Mouse (Mus musculus) heart, adult 2 months (tissue): ENCODE results near the gene Gm17606. TPM values are rescaled to one million over a fixed set of nuclear protein-coding genes. Genes with fewer than 3 reads are reported as not detected.

Source experiments
- DNase-seq, 2 experiments: peaks; one replicate each; pipeline ENCODE4 v3.0.0; 2021
- H3K27ac ChIP-seq: fragments of 200-600 bp; 2 replicates; pipeline ENCODE4 v1.8.1; 2022
- H3K27me3 ChIP-seq: fragments of 200-500 bp; 2 replicates; pipeline ENCODE4 v1.6.1; 2012; ENCODE audit warnings: mild to moderate bottlenecking, low read length, inconsistent platforms, mixed read lengths; ENCODE audit not compliant: control insufficient read depth, insufficient read depth
- H3K36me3 ChIP-seq: fragments of 200-500 bp; 2 replicates; pipeline ENCODE4 v1.6.1; 2012; ENCODE audit warnings: low read length, inconsistent platforms; ENCODE audit not compliant: control insufficient read depth, insufficient read depth
- H3K4me1 ChIP-seq: fragments of 200-500 bp; 2 replicates; pipeline ENCODE4 v1.6.1; 2011; ENCODE audit warnings: low read length; ENCODE audit not compliant: control insufficient read depth, insufficient read depth
- H3K4me3 ChIP-seq: fragments of 200-600 bp; 2 replicates; pipeline ENCODE4 v1.8.1; 2022
- H3K79me2 ChIP-seq: fragments of 200-500 bp; replicated peaks from 2 replicates; pipeline ENCODE4 v1.6.1; 2012; ENCODE audit warnings: mild to moderate bottlenecking, inconsistent platforms, low read length, moderate library complexity, mixed read lengths; ENCODE audit not compliant: control insufficient read depth, insufficient read depth
- H3K9ac ChIP-seq: fragments of 200-500 bp; 2 replicates; pipeline ENCODE4 v1.6.1; 2012; ENCODE audit warnings: low read depth, mild to moderate bottlenecking, control low read depth, inconsistent platforms, low read length, mixed read lengths
- CTCF ChIP-seq: fragments of 200-600 bp; IDR thresholded peaks from 2 replicates; pipeline ENCODE4 v1.8.1; 2022; ENCODE audit warnings: antibody characterized with exemption, mild to moderate bottlenecking, moderate library complexity
- EP300 ChIP-seq: fragments of 200-500 bp; IDR thresholded peaks from 2 replicates; pipeline ENCODE4 v1.6.1; 2011; ENCODE audit warnings: low read depth, low read length, control low read depth; ENCODE audit not compliant: insufficient read depth
- POLR2A ChIP-seq: fragments of 200-500 bp; IDR thresholded peaks from 2 replicates; pipeline ENCODE4 v1.6.1; 2011; ENCODE audit warnings: mild to moderate bottlenecking, low read depth, low read length, control low read depth; ENCODE audit not compliant: insufficient read depth
- WGBS: fragments of 180-500 bp; shearing (Covaris S2); methylation state at CpG from one replicate; pipeline ENCODE4 v1.1.7; 2018; 5-methylcytosine and 5-hydroxymethylcytosine counted together
- intact Hi-C: fragments of 180-260 bp; cut with DNase I; formaldehyde crosslinking; loops from one replicate; pipeline ENCODE4 v1.15.1; 2025
- polyA plus RNA-seq: library from polyadenylated mRNA; depleted of rRNA; stranded (reverse); fragments of >200 nt; gene quantifications from 2 replicates; pipeline ENCODE4 v1.2.3, GENCODE M21; 2012
- total RNA-seq, 2 experiments: library from RNA; stranded (reverse); gene quantifications; 2 replicates each; pipeline ENCODE4 v1.2.3; 2021

Gm17606 gene
- total and polyA plus RNA-seq, 3 experiments = not detected

- under 1% methylated on average over 25 of the region's 25 CpGs for WGBS
- Histone ChIP-seq H3K27me3 (no peaks in the 10 kb centered on the region), H3K27ac (peak within 1 kb of the TSS; percentile 72), H3K79me2 (no peaks in the 10 kb centered on the region), H3K9ac (peak within 1 kb of the TSS; percentile 72), H3K4me1 (no peaks in the 10 kb centered on the region; the same call in 1 of the 2 replicates), H3K4me3 (peak within 1 kb of the TSS; percentile 75), H3K36me3 (no peaks in the 10 kb centered on the region)
- intact Hi-C loops = no loop called here
- peak; percentile 88 to 92 for DNase-seq
- peak; percentile 52 for TF ChIP-seq POLR2A
- TF ChIP-seq CTCF = no peak
- TF ChIP-seq EP300 = no peak
Measured at GRCm38 (mm10) chr14:54617897-54618365, 22.8 kb upstream of the Gm17606 start, which contains the start of gene Psmb5. Gene Psmb5 (minus strand): TSS chr14:54618022.

GRCm38 (mm10) chr14:54621133-54621532 lies 19.6 kb upstream of the Gm17606 start, which contains the start of gene Psmb11:
Gene Psmb11 (plus strand): TSS chr14:54621433.
- no peaks in the 10 kb centered on the region for H3K27me3 ChIP-seq
- no peak within 1 kb of the TSS for H3K4me3 ChIP-seq
- H3K79me2 ChIP-seq = no peaks in the 10 kb centered on the region
- H3K4me1 ChIP-seq = no peaks in the 10 kb centered on the region; the same call in 1 of the 2 replicates
- no peak within 1 kb of the TSS for H3K27ac ChIP-seq
- TF ChIP-seq CTCF = no peak
- TF ChIP-seq EP300 = no peak
- no peak for TF ChIP-seq POLR2A
- intact Hi-C loops = no loop called here
- DNase-seq = no peak
- no peak within 1 kb of the TSS for H3K9ac ChIP-seq
- no peaks in the 10 kb centered on the region for H3K36me3 ChIP-seq
- 89% methylated on average over 1 of the region's 1 CpGs for whole genome bisulfite sequencing

- intact Hi-C loops = no loop called here
- Histone ChIP-seq H3K4me3 (no peak overlapping the region), H3K36me3 (no peaks in the 10 kb centered on the region), H3K4me1 (no peaks in the 10 kb centered on the region), H3K27ac (no peak overlapping the region), H3K27me3 (no peaks in the 10 kb centered on the region), H3K79me2 (no peaks in the 10 kb centered on the region), H3K9ac (no peak overlapping the region)
- TF ChIP-seq POLR2A (no peak), CTCF (no peak), EP300 (no peak)
- no peak for DNase-seq
- WGBS = 85% methylated on average over 6 of the region's 6 CpGs
Measured at GRCm38 (mm10) chr14:54623334-54623733, 17.4 kb upstream of the Gm17606 start.

- no peaks in the 10 kb centered on the region for H3K36me3 ChIP-seq
- DNase-seq = no peak
- no peak overlapping the region for H3K4me3 ChIP-seq
- H3K27ac ChIP-seq = no peak overlapping the region
- intact Hi-C loops = no loop called here
- TF ChIP-seq CTCF (no peak), EP300 (no peak), POLR2A (no peak)
- no peaks in the 10 kb centered on the region for H3K79me2 ChIP-seq
- no peaks in the 10 kb centered on the region for H3K27me3 ChIP-seq
- H3K4me1 ChIP-seq = no peaks in the 10 kb centered on the region
- 79% methylated on average over 10 of the region's 10 CpGs for WGBS
- no peak overlapping the region for H3K9ac ChIP-seq
Measured at GRCm38 (mm10) chr14:54624976-54625375, 15.8 kb upstream of the Gm17606 start.

GRCm38 (mm10) chr14:54628103-54628502 lies 12.6 kb upstream of the Gm17606 start:
- Histone ChIP-seq H3K79me2 (no peaks in the 10 kb centered on the region), H3K27ac (no peak overlapping the region), H3K4me3 (no peak overlapping the region), H3K27me3 (no peaks in the 10 kb centered on the region), H3K36me3 (no peaks in the 10 kb centered on the region), H3K4me1 (no peaks in the 10 kb centered on the region), H3K9ac (no peak overlapping the region)
- TF ChIP-seq POLR2A (no peak), EP300 (no peak), CTCF (no peak)
- intact Hi-C loops = no loop called here
- 63% methylated on average over 5 of the region's 5 CpGs for WGBS
- no peak for DNase-seq

- no peak for TF ChIP-seq CTCF
- TF ChIP-seq EP300 = no peak
- H3K27me3 ChIP-seq = no peaks in the 10 kb centered on the region
- no peak overlapping the region for H3K4me3 ChIP-seq
- no peaks in the 10 kb centered on the region for H3K79me2 ChIP-seq
- WGBS = 86% methylated on average over 2 of the region's 2 CpGs
- H3K9ac ChIP-seq = no peak overlapping the region
- DNase-seq = no peak
- intact Hi-C loops = no loop called here
- no peak overlapping the region for H3K27ac ChIP-seq
- H3K4me1 ChIP-seq = no peaks in the 10 kb centered on the region
- no peaks in the 10 kb centered on the region for H3K36me3 ChIP-seq
Measured at GRCm38 (mm10) chr14:54629797-54630196, 11.0 kb upstream of the Gm17606 start.
